Mouse (Mus musculus) adrenal gland, postnatal 10 days (tissue): ENCODE results near the gene Zfp941. TPM values are rescaled to one million over a fixed set of nuclear protein-coding genes. Genes with fewer than 3 reads are reported as not detected.
"Not testable (repeated sequence)": the region's sequence is repeated elsewhere in the genome, so short reads cannot be mapped to it uniquely, and the experiment has no call there.

ENCODE experiments used
- DNase-seq: peaks from one replicate; pipeline ENCODE4 v3.0.0; 2021; ENCODE audit warnings: mixed read lengths
- total RNA-seq, 2 experiments: library from RNA; stranded (reverse); gene quantifications; 2 replicates each; pipeline ENCODE4 v1.2.3; 2021

Zfp941 gene
- total RNA-seq, 2 experiments from 2014 or later, result 2.3 to 2.6 TPM

GRCm38 (mm10) chr7:140780548-140780947 lies 41.4 kb downstream of the Zfp941 start:
- DNase-seq, result no peak

GRCm38 (mm10) chr7:140765888-140766739 lies 55.9 kb downstream of the Zfp941 start:
- no peak for DNase-seq

DNA sequence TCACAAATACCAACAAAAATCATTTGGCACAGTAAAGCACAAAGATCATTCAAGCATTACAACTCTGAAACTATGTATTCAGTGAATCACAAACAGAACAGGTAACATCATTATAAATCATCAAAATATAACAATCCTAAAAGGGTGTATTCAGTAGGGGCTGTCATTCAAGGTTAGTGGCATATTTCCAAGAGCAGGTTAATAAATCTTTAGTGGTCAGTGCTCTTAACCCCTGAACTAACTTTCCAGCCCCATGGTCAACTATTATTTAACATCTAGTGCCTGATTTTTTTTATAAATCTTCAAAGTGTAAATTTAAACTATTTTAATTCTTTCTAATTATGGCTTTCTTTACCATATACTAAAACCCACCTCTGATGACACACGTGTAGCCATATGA lies 56.6 kb downstream of the Zfp941 start:
- DNase-seq, result not testable (repeated sequence)

DNA sequence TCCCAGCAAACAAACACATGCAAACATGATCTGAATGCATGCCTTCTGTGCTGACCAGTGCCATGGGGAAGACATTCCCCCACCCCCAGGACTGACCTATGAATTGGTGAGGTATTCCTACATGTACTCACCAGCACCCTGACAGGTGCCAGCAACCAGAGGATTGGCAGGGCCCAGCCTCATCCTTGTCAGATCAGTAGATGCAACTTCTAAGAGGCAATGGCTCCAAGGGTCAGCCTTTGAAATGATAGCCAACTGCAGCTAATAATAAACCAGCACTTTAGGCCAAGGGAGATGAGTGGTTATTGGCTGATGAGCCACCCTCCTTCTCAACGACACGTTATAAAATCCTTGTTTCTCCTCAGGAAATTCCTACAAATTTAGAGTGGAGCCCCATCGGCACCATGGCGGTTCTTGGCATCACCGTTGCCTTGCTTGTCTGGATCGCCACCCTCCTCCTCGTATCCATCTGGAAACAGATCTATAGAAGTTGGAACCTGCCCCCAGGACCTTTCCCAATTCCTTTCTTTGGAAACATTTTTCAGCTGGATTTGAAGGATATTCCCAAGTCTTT lies 58.4 kb downstream of the Zfp941 start, which contains the start of gene Cyp2e1:
Gene Cyp2e1 (plus strand): TSS at position 293 of the 574 bp plus-strand sequence.
- no peak for DNase-seq

DNA sequence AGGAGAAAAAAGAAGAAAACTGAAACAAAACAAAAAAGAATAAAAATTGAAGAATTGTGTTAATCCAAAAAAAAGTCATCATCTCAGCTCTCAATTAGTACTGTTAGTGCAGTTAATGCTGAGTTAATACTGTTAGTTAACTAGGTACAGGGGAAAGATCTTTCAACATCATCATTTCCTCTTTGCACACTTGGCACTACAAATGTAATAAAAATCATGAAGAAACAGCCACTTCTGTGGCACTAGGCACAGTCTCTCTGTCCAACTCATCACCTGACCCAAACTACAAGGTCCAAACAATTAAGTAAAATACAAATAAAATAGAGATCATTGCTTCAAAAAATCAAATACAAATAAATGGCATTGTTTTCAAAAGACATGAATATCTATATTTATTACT lies 61.3 kb downstream of the Zfp941 start:
- no peak for DNase-seq

Other genes starting within 250 kb of the Zfp941 start
- not detected for gene Olfr46, start 220.9 kb downstream of the Zfp941 start, total RNA-seq
- gene Olfr61, start 193.2 kb downstream of the Zfp941 start, total RNA-seq, result not detected
- gene Olfr53, start 175.7 kb downstream of the Zfp941 start, total RNA-seq, result not detected
- not detected for gene Olfr539, start 162.2 kb downstream of the Zfp941 start, total RNA-seq
- not detected for gene Olfr45, start 140.2 kb downstream of the Zfp941 start, total RNA-seq
- gene Olfr541, start 124.9 kb downstream of the Zfp941 start, total RNA-seq, result not detected
- gene Cyp2e1, start 58.4 kb downstream of the Zfp941 start, total RNA-seq, result 100 to 1,000 TPM; 231 to 556 TPM
- gene Syce1, start 34.3 kb downstream of the Zfp941 start, total RNA-seq, result not detected
- 10 to 100 TPM; 14.7 to 35.6 TPM for gene Urah, start 12.8 kb upstream of the Zfp941 start, total RNA-seq
- gene Scgb1c1, start 23.4 kb upstream of the Zfp941 start, total RNA-seq, result under 1 TPM; 0.76 to 0.90 TPM
- gene Odf3, start 25.6 kb upstream of the Zfp941 start, total RNA-seq, result under 1 TPM in 1 of 2 experiments, not detected in 1; 0.24 TPM
- under 1 TPM in 1 of 2 experiments, not detected in 1; 0.39 TPM for gene Gm45785, start 34.2 kb upstream of the Zfp941 start, total RNA-seq
- gene Ric8a, start 34.8 kb upstream of the Zfp941 start, total RNA-seq, result 10 to 100 TPM; 43.5 to 58.0 TPM
- gene Bet1l, start 35.4 kb upstream of the Zfp941 start, total RNA-seq, result 10 to 100 TPM; 29.1 to 33.5 TPM
- 100 to 1,000 TPM; 106 to 112 TPM for gene Psmd13, start 59.8 kb upstream of the Zfp941 start, total RNA-seq
- gene Sirt3, start 60.1 kb upstream of the Zfp941 start, total RNA-seq, result 10 to 100 TPM; 67.6 to 70.9 TPM
- 1,000 to 10,000 TPM; 2,860 to 2,972 TPM for gene Cox8b, start 78.3 kb upstream of the Zfp941 start, total RNA-seq
- gene Nlrp6, start 98.7 kb upstream of the Zfp941 start, total RNA-seq, result 1 to 10 TPM; 4.9 to 7.9 TPM
- 10 to 100 TPM; 31.6 to 37.2 TPM for gene Pgghg, start 119.2 kb upstream of the Zfp941 start, total RNA-seq
- 1 to 10 TPM; 1.4 to 3.3 TPM for gene Ifitm5, start 128.1 kb upstream of the Zfp941 start, total RNA-seq
- not detected for gene Gm45717, start 133.8 kb upstream of the Zfp941 start, total RNA-seq
- gene Ifitm2, start 133.8 kb upstream of the Zfp941 start, total RNA-seq, result 100 to 1,000 TPM; 418 to 468 TPM
- gene Ifitm1, start 145.0 kb upstream of the Zfp941 start, total RNA-seq, result 10 to 100 TPM; 12.2 to 12.4 TPM
- gene Ifitm3, start 188.6 kb upstream of the Zfp941 start, total RNA-seq, result 100 to 1,000 TPM; 131 to 136 TPM
- 1 to 10 TPM; 1.7 to 3.2 TPM for gene Ifitm6, start 195.7 kb upstream of the Zfp941 start, total RNA-seq
- not detected for gene Gm17387, start 207.0 kb upstream of the Zfp941 start, total RNA-seq
- gene B4galnt4, start 238.9 kb upstream of the Zfp941 start, total RNA-seq, result 1 to 10 TPM; 2.0 to 5.1 TPM